Mouse (Mus musculus) spleen, postnatal 10 days (tissue): ENCODE results near the gene Golga2.

Source experiments
- DNase-seq, 2 experiments: peaks; one replicate each; pipeline ENCODE4 v3.0.0; 2021 to 2022; ENCODE audit warnings: low spot score in 2 of 2

The Golga2 gene

DNA sequence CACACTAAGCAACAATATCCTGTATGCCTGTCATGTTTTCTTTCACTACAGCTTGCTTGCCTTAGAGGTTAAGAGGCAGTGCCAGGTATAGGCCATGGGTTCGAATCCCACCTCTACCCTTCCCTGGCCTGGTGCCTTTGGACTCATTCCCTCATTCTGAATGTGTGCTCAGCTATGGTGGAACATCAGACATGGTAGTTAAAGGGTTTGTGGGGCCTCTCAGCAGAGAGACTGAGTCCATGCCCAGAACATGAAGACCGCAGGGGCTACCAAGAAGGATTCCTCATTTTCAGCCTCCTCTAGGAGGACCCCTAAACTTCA is 56.1 kb downstream of the Golga2 start:
- no peak for DNase-seq

DNA sequence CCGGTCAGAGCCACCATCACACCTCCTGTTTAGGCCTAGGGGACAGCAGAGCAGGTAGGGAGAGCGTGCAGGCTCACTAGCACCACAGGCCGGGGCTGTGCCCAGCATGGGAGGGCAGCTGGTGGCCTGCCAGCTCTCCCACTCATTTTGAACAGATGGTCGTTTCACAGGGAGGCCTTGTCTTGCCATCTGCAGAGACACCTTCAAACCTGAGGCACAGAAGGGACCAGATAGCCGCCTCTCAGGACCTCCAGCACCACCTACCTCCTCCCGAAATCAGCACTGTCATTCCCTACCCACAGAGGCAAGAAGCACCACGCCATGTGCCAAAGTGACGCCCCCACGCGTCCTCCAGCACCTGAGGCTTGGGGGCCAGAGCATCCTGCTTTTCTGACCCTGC is 56.9 kb downstream of the Golga2 start:
- no peak for DNase-seq

DNA sequence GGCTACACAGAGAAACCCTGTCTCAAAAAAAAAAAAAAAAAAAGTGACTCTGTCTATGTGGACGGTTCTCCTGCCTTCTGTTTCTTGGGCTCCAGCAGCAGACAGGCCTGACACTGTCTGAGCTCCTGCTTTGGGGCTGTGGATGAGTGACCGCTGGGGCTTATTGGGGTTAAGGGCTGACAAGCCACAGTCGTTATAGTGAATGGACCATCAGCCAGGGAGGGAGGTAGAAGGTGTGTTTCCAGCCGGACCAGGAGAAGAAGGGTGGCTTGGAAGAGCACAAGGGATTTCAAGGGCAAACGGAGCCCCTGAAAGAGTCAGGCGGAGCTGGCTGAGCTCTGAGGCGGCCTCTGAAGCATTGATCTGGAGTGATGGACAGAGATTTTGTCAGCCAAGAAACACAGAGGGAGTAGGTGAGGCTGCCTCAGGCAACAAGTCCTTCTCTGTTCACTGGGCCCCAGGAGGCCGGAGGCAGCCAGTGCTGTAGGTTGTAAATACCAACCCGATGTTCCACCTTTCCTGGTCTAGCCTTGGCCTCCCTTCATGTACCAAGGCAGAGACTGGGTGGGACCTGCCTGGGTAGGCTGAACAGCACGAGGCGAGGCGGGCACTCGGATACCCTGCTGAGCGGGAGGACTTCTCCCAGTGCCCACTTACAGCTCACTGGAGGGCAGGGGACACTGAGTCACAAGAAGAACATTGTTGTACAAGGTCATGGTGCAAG is 57.6 kb downstream of the Golga2 start:
- no peak for DNase-seq

DNA sequence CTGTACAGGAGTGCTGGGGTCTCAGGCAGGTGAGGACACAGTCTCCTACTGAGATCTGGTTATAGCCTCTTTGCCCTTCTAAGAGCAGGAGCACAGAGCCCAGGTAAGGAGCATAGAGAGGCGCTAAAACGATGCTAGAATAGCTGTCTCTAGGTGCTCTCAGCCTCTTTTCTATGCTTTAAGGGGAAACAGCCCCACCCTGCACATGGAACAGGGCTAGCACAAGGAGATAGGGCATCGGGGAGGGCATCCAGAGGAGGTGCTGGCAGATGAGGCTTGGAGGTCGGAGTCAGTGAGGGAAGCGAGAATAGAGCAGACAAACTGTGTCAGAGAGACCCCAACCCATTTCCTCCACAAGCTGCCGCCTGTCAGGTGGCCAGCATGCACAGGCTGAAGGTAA is 59.8 kb downstream of the Golga2 start:
- DNase-seq = no peak

DNA sequence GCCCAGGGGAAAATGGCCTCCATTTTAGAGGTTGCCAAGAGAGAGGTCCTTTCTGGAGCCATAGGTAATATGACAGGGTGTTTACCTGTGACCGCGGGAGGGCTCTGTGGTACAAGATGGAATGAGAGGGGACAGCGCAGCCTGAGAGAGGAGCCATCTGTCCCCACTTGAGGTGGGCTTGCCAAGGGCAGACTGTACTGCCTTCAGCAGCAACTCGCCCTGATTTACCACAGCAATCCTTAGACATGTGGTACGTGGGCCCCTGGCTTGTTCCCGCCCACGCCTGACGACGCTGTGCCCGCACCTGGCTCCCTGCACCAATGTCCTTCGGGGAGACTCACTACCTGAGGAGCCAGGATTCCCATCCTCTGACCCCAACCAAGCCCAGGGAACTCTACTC is 61.1 kb downstream of the Golga2 start:
- no peak for DNase-seq

DNA sequence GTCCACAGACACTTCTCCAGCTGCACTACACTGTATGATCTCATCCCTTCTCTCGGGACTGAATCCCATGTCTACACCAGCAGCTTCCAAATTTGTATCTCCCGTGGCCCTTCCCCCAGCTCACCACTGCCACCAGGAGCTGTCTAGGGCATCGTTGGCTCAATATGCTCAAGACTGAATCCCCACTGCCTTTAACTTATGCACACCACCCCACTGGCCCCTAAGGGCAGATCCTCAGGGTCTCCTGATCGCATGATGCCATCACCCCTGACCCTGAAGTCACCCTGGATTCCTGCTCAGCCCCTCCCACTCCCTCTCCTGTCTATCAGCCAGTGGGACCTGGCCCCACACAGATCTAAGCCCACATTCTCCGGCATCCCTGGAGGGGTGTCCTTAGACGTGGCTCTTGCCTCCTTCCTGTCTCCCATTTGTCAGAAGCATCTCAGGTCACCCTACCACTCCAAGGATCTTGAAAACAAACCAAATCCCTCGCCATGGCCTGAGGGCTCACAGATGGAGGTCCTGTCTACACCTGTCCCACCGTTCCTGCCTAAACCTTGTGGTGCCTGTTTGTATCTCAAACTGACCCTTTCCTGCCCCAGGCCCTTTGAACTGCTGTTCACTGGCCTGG is 62.6 kb downstream of the Golga2 start:
- no peak for DNase-seq

DNA sequence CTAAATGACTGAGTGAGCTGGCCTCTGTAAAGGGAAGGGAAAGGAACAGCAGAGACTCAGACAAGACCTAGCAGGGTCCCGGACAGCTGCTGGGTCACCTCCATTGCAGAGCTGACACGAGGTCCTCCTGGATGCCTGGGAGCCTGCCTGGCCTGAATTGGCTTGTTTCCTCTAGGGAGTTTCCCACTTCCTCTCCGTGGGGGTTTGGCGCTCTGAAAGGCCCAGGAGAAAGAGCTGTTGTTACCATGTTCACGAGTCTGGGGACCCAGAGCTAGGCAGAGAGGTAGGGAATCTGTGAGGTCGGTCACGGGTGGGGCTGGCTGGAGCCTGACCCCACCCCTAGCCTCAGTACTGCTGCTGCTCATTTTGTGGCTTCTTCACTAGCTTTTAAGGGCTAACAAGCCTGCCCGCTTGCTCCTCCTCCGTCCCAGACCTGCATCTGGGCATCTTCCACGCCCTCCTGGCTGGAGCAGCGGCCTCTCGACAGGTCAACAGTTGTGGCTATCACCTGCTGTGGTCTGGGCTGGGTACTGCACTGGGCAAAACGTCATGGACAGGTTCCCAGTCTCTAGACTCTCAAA is 63.4 kb downstream of the Golga2 start:
- DNase-seq = no peak

DNA sequence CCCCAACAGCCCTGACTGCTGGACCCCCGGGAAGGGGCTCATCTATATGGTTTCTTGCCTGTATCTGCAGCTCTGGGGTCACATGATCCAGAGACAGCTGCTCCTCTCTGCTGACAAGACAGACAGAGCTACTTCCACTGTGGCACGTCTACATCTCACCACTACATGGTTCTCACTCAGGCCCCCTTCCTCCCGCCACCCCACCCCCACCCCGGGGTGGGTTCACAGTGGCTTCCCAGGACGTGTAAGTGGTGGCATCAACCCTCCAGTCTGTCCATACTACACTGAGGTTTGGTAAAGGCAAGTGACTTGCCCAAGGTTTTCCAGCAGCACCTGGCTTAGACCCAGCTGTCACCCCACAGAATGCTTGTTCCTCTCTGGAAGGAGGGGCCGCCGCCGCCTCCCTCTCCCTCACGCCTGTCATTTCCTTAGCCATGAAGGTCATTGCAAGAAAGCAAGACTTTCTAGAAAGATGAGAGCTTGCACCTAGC is 64.3 kb downstream of the Golga2 start:
- DNase-seq = no peak

DNA sequence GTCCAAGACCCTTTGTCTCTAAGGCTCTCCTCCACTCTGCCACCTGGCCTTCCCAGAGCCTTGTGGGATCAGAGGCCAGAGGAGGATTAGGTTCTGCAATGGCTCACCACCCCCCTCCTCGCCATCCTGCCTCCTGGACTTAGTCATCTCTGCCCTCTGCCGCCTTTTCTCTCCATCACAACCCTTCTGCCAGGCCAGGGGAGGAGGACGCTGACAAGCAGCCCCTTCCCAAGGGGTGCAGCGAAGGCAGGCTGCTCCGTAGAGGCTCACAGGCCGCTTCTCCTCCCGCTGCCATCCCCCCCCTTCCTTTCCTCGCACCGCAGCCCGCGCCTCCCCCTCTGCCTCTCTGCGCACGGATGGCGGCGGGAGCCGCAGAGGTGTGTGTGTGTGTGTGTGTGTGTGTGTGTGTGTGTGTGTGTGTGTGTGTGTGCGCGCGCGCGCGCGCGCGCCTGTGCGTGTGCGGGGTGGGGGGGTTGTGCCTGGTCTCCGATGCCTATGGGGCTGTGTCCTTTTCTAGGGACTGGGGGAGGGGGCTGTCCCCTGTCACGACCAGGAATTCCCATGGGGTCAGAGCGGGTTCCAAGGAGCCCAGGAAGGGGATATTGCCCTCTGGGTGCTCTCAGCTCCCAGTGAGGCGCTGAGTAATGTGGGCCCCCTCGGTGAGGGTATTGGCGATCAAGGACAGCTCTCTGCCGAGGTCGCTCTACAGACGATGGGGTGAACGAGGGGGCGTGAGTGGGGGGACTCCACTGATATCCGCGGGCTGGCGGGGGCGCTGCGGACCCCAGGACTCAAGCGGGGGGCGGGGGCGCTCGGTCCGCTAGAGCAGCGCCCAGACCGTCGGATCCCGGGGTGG is 65.2 kb downstream of the Golga2 start, which contains the start of gene Ciz1:
Gene Ciz1, plus strand, starts transcription at position 177 of the 856 bp plus-strand sequence.
- DNase-seq = no peak

DNA sequence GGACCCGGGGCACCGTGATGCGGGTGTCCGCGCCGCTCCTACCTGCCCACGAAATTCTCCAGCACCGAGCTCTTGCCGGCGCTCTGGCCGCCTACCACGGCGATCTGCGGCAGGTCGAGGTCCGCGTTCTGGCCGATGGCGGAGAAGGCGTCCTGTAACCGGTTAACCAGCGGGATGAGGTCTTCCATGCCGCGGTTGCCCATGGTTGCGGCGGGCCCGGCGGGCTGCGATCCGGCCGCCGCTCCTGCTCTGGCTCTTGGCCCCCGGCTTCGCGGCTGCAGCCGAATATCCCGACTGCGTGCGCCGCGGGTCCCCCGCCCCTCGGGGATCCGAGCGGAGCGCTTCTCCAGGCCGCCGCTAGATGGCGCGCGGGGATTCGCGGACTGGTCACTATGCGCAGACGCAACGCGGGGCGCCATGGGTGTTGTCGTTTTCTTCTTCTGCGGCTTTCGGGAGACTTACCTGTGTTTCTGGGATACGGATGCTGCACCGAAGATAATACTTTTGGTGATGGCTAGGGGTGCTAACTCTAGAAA is 65.9 kb downstream of the Golga2 start, which contains the start of gene Dnm1:
Gene Dnm1, minus strand, starts transcription at position 332 of the 536 bp plus-strand sequence.
- peak; percentile 92 to 93 for DNase-seq

DNA sequence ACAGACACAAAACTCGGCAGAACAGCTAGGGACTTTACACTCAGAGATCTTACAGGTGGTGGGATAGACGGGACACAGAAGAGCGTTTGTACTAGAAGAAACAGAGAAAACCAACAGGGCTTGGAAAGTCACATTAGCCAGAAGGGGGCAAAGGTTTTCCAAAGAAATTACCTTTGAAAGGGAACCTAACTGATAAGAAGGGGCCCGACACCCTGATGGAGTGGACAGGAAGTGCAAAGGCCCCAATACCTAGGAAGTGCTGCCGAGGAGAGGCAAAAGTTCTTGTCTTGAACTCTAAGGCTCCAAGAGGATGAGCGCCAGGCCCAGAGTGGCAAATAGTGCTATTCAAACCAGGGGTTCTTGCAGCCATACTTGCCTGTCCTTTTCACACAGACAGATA is 66.7 kb downstream of the Golga2 start:
- DNase-seq = no peak

DNA sequence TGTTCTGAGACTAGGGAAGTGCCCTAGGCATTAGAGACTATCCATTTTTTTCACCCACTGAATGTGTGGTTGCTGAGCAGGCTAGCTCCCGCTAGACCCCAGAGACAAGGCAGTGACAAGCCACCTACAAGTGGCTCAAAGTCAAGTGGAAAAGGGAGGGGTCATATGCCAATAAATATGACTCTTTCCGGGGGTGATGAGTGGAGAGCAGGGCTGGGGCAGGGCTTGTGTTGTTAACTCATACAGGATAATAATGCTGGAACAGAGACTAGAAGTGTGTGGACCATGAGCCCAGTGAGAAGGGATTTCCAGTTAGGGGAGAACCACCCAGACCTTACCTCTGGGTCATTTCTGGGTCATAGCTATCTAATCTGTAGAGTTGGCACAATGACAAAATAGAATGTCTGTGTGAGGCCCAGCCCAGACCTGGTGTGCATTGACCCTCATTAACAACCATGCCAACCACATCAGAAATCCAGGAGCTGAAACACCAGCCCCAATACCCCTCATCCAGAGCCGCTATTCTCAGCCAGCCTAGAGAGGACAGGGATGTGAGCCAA is 67.2 kb downstream of the Golga2 start:
- DNase-seq = no peak

DNA sequence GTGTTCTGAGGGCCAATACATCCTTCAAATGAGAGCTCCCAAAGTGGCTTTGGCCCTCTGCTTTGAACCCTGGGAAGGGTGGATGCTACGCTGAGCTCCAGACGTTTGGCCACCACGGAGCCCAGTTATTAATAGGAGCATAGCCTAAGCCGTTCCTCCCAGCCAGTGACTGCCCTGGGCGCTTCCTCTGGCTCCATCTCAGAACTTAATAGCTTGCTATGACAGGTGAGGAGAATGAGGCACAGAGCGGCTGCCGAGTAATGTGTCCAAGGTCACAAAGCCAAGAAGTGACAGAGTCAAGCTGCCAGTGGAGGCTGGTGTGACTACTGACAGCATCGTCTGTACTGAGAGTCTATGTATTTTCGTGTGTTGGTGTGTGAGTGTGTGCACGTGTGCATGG is 69.0 kb downstream of the Golga2 start:
- DNase-seq = no peak
